Mouse (Mus musculus) megakaryocyte, embryonic 14.5 days (primary cell): ENCODE results near the gene Prph2.

Experiments used
- FLI1 ChIP-seq: IDR thresholded peaks from 2 replicates; pipeline ENCODE4 v1.6.1; 2012; ENCODE audit warnings: low read length, inconsistent platforms, mixed read lengths
- GATA1 ChIP-seq: IDR thresholded peaks from 3 replicates; pipeline ENCODE4 v1.6.1; 2012; ENCODE audit warnings: mixed read lengths, low read length, inconsistent platforms, borderline replicate concordance

GRCm38 (mm10) chr17:46942421-46942820 is 32.2 kb downstream of the Prph2 start:
- TF ChIP-seq GATA1: no peak
- TF ChIP-seq FLI1: no peak
